Mouse (Mus musculus): ENCODE results near the gene Nrxn3.

GRCm38 (mm10) chr12:89442323-89443038, 719.8 kb downstream of the Nrxn3 start:
- TF ChIP-seq POLR2A (IDR thresholded peaks at IDR 0.05; ENCODE audit: low read depth, low read length) (no peak), CTCF (IDR thresholded peaks at IDR 0.05; ENCODE audit: extremely low read depth, insufficient read length, insufficient replicate concordance, low read depth, low read length) (no peak)
